In the genomic region with DNA sequence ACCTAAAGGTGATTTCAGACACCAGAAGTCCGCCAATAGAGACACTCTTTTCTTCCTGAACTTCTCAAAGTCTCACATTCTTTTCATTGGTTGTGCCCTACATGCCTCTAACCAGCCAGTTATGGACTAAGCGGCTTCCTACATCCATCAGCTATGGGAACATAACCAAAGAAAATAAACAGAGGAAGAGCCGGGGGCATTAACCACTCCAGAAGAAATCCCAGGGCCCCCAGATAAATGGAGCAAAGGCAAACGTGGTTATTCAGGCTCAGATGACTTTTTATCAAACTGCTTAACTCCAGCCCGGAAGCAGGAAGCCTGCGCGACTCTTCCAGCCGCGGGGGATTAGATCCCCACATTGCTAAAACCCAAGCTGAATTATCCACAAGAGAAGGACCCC, we compare ENCODE assay signal across 11 mouse cellular contexts.
DNase-seq lines count a peak whose midpoint lies in the region; ATAC-seq lines count a peak whose summit lies in the region.
"Had no signal": no experiment of that assay in that cellular context is flagged by ENCODE, and none has a peak within 500 bp of the region (broad histone marks: within the 10 kb centered on the region; RNA-seq: fewer than 3 reads in every experiment).

No protein-coding gene starts in this region.

- H3K36me3 ChIP-seq in lung, embryonic 16.5 days (ENCODE audit: control insufficient read depth, insufficient read depth, low read length), result no peaks in the 10 kb centered on the region
- no peaks in the 10 kb centered on the region for H3K36me3 ChIP-seq in heart, embryonic 12.5 days
- H3K36me3 ChIP-seq in stomach, embryonic 16.5 days (ENCODE audit: control insufficient read depth, insufficient read depth, low read length), result no peaks in the 10 kb centered on the region
- no peaks in the 10 kb centered on the region for H3K36me3 ChIP-seq in forebrain, embryonic 11.5 days (ENCODE audit: control insufficient read depth, insufficient read depth, low read length)
- H3K36me3 ChIP-seq in midbrain, embryonic 11.5 days (ENCODE audit: control insufficient read depth, insufficient read depth, low read length), result no peaks in the 10 kb centered on the region
- H3K36me3 ChIP-seq: liver, embryonic 13.5 days had no signal

- no peak overlapping the region for H3K4me3 ChIP-seq in lung, embryonic 16.5 days (ENCODE audit: low read length)
- no peak overlapping the region for H3K4me3 ChIP-seq in heart, embryonic 12.5 days
- H3K4me3 ChIP-seq in stomach, embryonic 16.5 days (replicated peaks; ENCODE audit: low read length), result no peak overlapping the region
- H3K4me3 ChIP-seq in forebrain, embryonic 11.5 days (ENCODE audit: low read depth, low read length), result no peak overlapping the region
- H3K4me3 ChIP-seq in midbrain, embryonic 11.5 days (ENCODE audit: low read depth, low read length), result no peak overlapping the region
- H3K4me3 ChIP-seq: layer of hippocampus, adult 2 months; liver, embryonic 13.5 days; midbrain, embryonic 15.5 days had no signal

- H3K27me3 ChIP-seq in lung, embryonic 16.5 days (ENCODE audit: control insufficient read depth, insufficient read depth, low read depth, low read length), result no peaks in the 10 kb centered on the region
- no peaks in the 10 kb centered on the region for H3K27me3 ChIP-seq in heart, embryonic 12.5 days (replicated peaks)
- H3K27me3 ChIP-seq in stomach, embryonic 16.5 days (ENCODE audit: control insufficient read depth, insufficient read depth, low read length), result no peaks in the 10 kb centered on the region
- no peaks in the 10 kb centered on the region for H3K27me3 ChIP-seq in forebrain, embryonic 11.5 days (ENCODE audit: control insufficient read depth, insufficient read depth, low read length)
- no peaks in the 10 kb centered on the region for H3K27me3 ChIP-seq in midbrain, embryonic 11.5 days (ENCODE audit: control insufficient read depth, insufficient read depth, low read length)
- H3K27me3 ChIP-seq: midbrain, embryonic 15.5 days had no signal

- no peak overlapping the region; the same call in 1 of the 2 replicates for H3K9ac ChIP-seq in lung, embryonic 16.5 days (ENCODE audit: low read length)
- no peak overlapping the region for H3K9ac ChIP-seq in heart, embryonic 12.5 days
- H3K9ac ChIP-seq in stomach, embryonic 16.5 days (ENCODE audit: low read length), result peak overlapping the region; percentile 36
- no peak overlapping the region for H3K9ac ChIP-seq in forebrain, embryonic 11.5 days (ENCODE audit: low read length)
- no peak overlapping the region for H3K9ac ChIP-seq in midbrain, embryonic 11.5 days (ENCODE audit: low read length)
- H3K9ac ChIP-seq: liver, embryonic 13.5 days; midbrain, embryonic 15.5 days had no signal

- 21% methylated on average over 9 of the region's 9 CpGs for WGBS in lung, embryonic 16.5 days
- 25% methylated on average over 9 of the region's 9 CpGs for WGBS in heart, embryonic 12.5 days
- 16% methylated on average over 9 of the region's 9 CpGs for WGBS in stomach, embryonic 16.5 days
- 56% methylated on average over 9 of the region's 9 CpGs for WGBS in forebrain, embryonic 11.5 days
- WGBS in midbrain, embryonic 11.5 days, result 53% methylated on average over 9 of the region's 9 CpGs

- no peaks in the 10 kb centered on the region for H3K9me3 ChIP-seq in lung, embryonic 16.5 days (ENCODE audit: control insufficient read depth, low read length)
- no peaks in the 10 kb centered on the region for H3K9me3 ChIP-seq in heart, embryonic 12.5 days (replicated peaks)
- no peaks in the 10 kb centered on the region for H3K9me3 ChIP-seq in stomach, embryonic 16.5 days (replicated peaks; ENCODE audit: control insufficient read depth, low read length)
- no peaks in the 10 kb centered on the region for H3K9me3 ChIP-seq in forebrain, embryonic 11.5 days (ENCODE audit: control insufficient read depth, low read length)
- no peaks in the 10 kb centered on the region for H3K9me3 ChIP-seq in midbrain, embryonic 11.5 days (ENCODE audit: control insufficient read depth, low read length)
- H3K9me3 ChIP-seq: liver, embryonic 13.5 days; midbrain, embryonic 15.5 days had no signal

- peak; percentile 93 for DNase-seq in heart, adult 11 months
- no peak for DNase-seq in heart, postnatal 10 days
- DNase-seq in lung, postnatal 4 days, result no peak
- no peak for DNase-seq in forebrain, embryonic 11.5 days (ENCODE audit: low spot score)
- no peak for DNase-seq in midbrain, embryonic 11.5 days (ENCODE audit: low spot score, missing footprints)

- peaks cover 21% of the 10 kb centered on the region for H3K4me1 ChIP-seq in lung, embryonic 16.5 days (replicated peaks; ENCODE audit: control insufficient read depth, insufficient read depth, low read length)
- peaks cover 32% of the 10 kb centered on the region for H3K4me1 ChIP-seq in heart, embryonic 12.5 days (replicated peaks)
- 0 out of 2 replicates have a peak, but pooled peaks cover 12% of the 10 kb centered on the region for H3K4me1 ChIP-seq in stomach, embryonic 16.5 days (ENCODE audit: control insufficient read depth, insufficient read depth, low read length)
- H3K4me1 ChIP-seq in forebrain, embryonic 11.5 days (replicated peaks; ENCODE audit: control insufficient read depth, insufficient read depth, low read length), result no peaks in the 10 kb centered on the region
- peaks cover 4% of the 10 kb centered on the region for H3K4me1 ChIP-seq in midbrain, embryonic 11.5 days (ENCODE audit: control insufficient read depth, insufficient read depth, low read length)
- H3K4me1 ChIP-seq: midbrain, embryonic 15.5 days had no signal

- H3K4me2 ChIP-seq in lung, embryonic 16.5 days (ENCODE audit: low read depth, low read length), result no peak overlapping the region
- H3K4me2 ChIP-seq in heart, embryonic 12.5 days, result peak overlapping the region; percentile 6; the same call in 1 of the 2 replicates
- H3K4me2 ChIP-seq in stomach, embryonic 16.5 days (ENCODE audit: low read depth, low read length), result peak overlapping the region; percentile 25; the same call in 1 of the 2 replicates
- no peak overlapping the region for H3K4me2 ChIP-seq in forebrain, embryonic 11.5 days (ENCODE audit: low read depth, low read length, severe bottlenecking)
- no peak overlapping the region for H3K4me2 ChIP-seq in midbrain, embryonic 11.5 days
- H3K4me2 ChIP-seq: liver, embryonic 13.5 days; midbrain, embryonic 15.5 days had no signal

- ATAC-seq in lung, embryonic 16.5 days (ENCODE audit: low read depth), result peak; percentile 17; the same call in 1 of the 2 replicates
- ATAC-seq in heart, embryonic 12.5 days (ENCODE audit: insufficient number of reproducible peaks, low FRiP score), result no peak
- ATAC-seq in stomach, embryonic 16.5 days (ENCODE audit: insufficient read depth, low FRiP score), result no peak
- no peak for ATAC-seq in forebrain, embryonic 11.5 days (replicated peaks; ENCODE audit: low FRiP score)
- no peak for ATAC-seq in midbrain, embryonic 11.5 days (ENCODE audit: low FRiP score)
- ATAC-seq: midbrain, embryonic 15.5 days had no signal

- intact Hi-C loops in heart, postnatal 10 days (cut with DNase I), result loop anchor here (2.0 to 5.0 kb wide), 2 partner anchors 121 to 286 kb away; no protein-coding TSS in a partner anchor

- peak overlapping the region; percentile 34 for H3K27ac ChIP-seq in lung, embryonic 16.5 days (ENCODE audit: low read length)
- peak overlapping the region; percentile 79 for H3K27ac ChIP-seq in heart, embryonic 12.5 days (ENCODE audit: poor library complexity, severe bottlenecking)
- H3K27ac ChIP-seq in stomach, embryonic 16.5 days (ENCODE audit: low read length), result peak overlapping the region; percentile 60
- no peak overlapping the region for H3K27ac ChIP-seq in forebrain, embryonic 11.5 days (ENCODE audit: low read depth, low read length)
- H3K27ac ChIP-seq in midbrain, embryonic 11.5 days (ENCODE audit: low read depth, low read length), result no peak overlapping the region
- H3K27ac ChIP-seq: layer of hippocampus, adult 2 months; liver, embryonic 13.5 days; midbrain, embryonic 15.5 days had no signal

Comparison
In these comparisons a context has a peak if more than half of its experiments do, and no peak if none do; other contexts are left out.
1. H3K27ac ChIP-seq: peak in lung, embryonic 16.5 days (single experiment), heart, embryonic 12.5 days (single experiment) and stomach, embryonic 16.5 days (single experiment); none in forebrain, embryonic 11.5 days (single experiment) and midbrain, embryonic 11.5 days (single experiment).
2. H3K4me2 ChIP-seq: peak in heart, embryonic 12.5 days (single experiment) and stomach, embryonic 16.5 days (single experiment); none in lung, embryonic 16.5 days (single experiment), forebrain, embryonic 11.5 days (single experiment) and midbrain, embryonic 11.5 days (single experiment).